Mouse (Mus musculus) embryo, embryonic 9.5 days (tissue): ENCODE results near the gene Nr1h2.
A peak's percentile ranks its signal among the peaks of the same experiment; 100 is the strongest.

Source experiments
- DNase-seq: peaks from one replicate; pipeline ENCODE4 v3.0.0-alpha.2; 2017; ENCODE audit errors: extremely low spot score

Gene Nr1h2

GRCm38 (mm10) chr7:44529518-44529917 is 24.2 kb downstream of the Nr1h2 start:
- DNase-seq: no peak

- DNase-seq: peak; percentile 66
Measured at GRCm38 (mm10) chr7:44527483-44528398, 26.0 kb downstream of the Nr1h2 start.

DNA sequence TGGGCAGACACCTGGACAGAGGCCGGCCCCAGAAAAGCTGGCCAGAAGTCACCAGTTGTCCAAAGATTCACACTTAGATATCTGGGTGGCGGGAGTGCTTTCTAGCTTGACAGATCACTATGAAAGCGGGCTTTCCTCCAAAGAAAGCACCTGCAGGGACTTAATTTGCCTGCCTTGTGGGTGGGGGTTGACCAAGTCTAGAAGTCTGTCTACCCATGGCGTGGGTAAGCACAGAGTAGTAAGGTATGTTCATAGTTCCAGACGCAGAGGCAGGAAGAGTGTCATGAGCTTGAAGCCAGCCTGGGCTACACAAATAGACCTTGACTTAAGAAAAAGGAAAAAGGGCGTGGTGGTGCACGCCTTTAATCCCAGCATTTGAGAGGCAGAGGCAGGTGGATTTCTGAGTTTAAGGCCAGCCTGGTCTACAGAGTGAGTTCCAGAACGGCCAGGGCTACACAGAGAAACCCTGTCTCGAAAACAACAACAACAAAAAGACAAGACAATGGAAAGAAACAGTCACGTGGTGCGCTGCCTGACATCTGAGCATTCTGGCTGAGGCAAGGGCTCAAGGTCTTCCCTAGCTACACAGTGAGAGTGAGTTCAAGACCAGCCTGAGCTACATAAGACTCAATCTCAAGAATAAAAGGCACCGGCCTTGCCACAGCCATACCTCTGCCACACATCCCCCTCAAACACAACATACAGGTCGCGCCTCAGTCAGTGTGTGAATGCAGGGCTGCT is 27.2 kb downstream of the Nr1h2 start:
- no peak for DNase-seq

DNA sequence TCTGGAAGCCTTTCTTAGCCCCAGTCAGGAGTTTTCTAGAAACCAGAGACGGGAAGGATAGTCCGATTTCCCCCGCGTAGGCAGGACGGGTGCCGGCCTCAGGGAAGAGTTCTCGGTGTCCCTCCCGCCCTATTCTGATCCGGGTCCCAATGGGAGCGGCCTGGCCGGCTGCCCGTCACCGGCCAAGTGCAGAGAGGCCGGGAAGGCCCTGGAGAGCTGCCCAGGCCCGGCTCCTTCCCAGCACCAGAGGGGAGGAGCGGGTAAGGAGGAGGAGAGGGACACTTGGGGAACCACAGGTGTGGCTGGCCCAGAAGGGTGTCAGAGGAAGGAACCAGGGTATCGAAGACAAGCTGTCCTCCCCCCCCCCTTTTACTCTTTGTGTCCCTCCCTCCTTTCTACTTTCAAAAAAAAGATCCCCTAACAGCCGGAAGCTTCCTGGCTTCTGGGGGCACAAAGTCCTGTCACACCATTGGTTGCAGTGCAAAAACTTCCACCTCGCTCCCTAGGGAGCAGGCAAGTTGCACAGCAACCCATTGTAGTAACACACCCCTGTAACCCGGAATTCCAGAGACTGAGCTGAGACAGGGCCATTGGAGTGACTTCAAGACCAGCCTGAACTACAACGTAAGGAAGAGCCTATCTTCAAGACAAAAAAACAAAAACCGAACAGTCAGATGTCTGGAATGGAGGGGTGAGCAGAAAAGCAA is 28.5 kb downstream of the Nr1h2 start:
- DNase-seq: peak; percentile 29

GRCm38 (mm10) chr7:44524502-44524901 is 29.2 kb downstream of the Nr1h2 start, which contains the start of gene Mybpc2:
Gene Mybpc2, minus strand, starts transcription at chr7:44524656.
- DNase-seq: no peak

DNA sequence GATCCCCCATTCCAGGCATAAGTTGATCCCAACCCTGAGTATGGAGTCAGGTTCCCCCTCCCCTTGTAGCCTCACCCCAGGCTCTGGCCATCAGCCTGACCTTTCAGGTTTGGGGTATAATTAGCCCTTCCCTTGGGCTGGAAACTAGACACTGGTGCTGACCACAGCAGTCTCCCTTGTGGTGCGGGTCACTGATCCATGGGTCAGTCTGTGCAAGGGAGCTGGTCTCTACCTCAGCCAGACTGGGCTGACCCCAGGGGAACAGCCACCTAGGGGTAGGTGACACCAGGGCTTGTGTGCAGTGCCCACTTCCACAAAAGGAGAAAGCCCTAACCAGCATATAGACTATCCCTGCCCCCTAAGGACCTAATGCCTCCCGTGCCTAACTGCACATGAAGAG is 30.7 kb downstream of the Nr1h2 start:
- no peak for DNase-seq

DNA sequence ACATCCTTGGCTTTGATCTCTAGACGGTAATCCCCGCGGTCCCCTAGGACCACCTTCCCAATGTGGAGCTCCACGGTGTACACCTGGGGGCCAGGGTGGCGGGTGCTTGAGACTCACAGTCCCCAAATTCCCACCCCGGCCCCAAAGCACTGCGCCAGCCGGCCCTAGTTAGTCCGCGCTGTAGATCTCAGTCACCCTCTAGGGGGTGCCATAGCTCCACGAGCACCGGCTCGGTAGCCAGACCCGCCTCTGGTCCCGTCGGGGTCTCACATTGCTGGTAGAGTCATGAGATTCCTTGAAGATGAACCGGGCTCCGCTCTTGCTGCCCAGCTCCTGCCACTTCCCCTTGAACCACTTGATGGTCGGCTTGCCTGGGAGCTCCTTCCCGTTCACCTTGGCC is 32.0 kb downstream of the Nr1h2 start:
- DNase-seq: peak; percentile 67

DNA sequence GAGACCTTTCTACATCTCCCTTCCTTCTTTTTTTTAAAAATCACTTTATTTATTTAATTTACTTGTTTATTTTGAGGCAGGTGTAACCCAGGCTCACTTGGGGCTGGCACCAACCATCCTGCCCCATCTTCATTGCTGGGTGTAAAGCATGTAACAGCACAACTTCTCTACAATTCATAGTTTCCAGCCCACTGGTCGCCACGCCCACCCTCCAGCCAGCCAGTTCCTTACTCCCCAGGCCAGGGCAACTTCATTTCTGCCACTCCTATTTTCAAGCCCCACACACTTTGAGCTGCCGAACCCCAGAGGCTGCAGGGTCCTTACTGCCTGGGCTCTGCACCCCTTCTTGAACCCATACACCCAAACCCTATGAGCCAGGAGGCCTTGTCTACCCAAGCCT is 32.8 kb downstream of the Nr1h2 start:
- no peak for DNase-seq

DNA sequence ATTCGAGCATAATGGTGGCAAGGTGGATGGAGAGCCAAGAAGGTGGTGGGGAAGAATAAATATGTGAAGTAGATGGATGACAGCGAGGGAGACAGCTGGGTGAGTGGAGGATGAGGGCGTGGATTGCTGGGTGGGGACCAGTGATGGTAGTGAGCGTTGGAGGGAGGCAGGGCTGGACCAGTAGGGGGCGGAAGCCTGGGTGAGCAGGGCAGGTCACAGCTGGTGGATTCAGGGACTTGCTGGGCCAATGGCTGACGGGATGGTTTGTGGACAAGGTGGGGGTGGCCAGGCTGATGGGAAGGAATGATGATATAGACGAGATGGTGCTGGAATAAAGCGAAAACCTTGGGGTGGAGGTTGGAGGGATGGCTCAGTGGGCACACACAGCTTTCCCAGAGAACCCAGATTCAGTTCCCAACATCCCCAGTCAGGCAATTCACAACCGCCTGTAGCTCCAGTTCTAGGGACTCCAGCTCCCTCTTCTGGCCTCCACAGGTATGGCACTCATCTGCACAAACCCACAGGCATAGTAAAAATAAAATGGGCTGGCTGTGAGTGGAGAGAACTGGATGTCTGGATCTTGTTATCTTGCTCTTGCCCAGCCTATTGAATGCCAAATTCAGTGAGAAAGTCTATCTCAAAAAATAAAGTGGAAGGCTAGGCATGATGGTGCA is 34.4 kb downstream of the Nr1h2 start:
- DNase-seq: no peak

GRCm38 (mm10) chr7:44507491-44507890 is 46.3 kb downstream of the Nr1h2 start:
- no peak for DNase-seq

DNA sequence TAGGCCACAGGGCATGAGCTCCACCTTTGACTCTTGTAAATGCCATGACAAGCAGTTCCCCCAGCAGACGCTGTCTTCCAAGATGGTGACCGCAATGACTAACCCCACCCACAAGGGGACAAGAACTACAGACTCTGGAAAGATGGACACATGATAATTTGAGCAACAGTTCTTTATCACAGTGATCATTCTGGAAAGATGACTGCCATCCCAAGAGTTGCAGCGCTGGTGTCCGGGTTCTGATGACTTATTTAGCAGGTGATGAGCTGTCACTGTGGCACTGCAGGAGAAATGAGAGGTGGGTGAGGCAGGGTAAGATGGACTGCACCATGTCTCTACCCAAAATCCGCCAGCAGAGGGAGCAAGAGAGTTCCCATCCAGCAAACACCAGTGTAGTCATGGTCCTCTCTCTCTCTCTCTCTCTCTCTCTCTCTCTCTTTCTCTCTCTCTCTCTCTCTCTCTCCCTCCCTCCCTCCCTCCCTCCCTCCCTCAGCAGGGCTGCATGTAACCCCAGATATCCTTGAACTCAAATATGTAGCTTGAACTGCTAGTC is 52.1 kb downstream of the Nr1h2 start:
- peak; percentile 62 for DNase-seq

DNA sequence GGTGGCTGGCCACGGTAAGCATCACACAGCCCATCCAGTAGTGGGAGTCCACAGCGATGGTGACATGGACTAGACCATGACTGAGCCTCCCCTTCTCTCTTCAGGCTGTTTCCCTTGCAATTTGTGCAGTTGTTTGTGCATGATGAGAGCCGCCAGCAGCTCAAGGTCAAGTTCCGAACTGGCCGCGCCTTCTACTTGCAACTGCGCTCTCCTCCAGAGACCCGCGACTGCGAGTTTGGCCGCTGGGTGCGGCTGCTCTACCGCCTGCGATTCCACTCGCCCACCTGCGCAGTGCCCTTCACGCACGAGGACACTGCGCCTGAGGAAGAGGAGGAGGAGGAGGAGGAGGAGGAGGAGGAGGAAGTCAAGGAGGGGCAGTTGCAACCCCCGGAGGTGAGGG is 53.7 kb downstream of the Nr1h2 start:
- no peak for DNase-seq
